Mouse (Mus musculus) MEL (cell line): ENCODE results near the gene Ggt7. TPM values are rescaled to one million over a fixed set of nuclear protein-coding genes. Genes with fewer than 3 reads are reported as not detected.

Source experiments
- DNase-seq: peaks from one replicate; pipeline ENCODE4 v3.0.0; 2011; ENCODE audit warnings: low read depth, low spot score
- H3K27ac ChIP-seq: 2 replicates; pipeline ENCODE4 v1.5.1; 2012; ENCODE audit warnings: low read depth, mild to moderate bottlenecking, control low read depth, low read length, moderate library complexity; ENCODE audit not compliant: control insufficient read depth
- H3K27me3 ChIP-seq, 2 experiments: fragments of 150-350 bp in 1 of 2; sonication (generic) in 1 of 2; 2 replicates each; pipeline ENCODE4 v1.6.1; 2012; ENCODE audit warnings: low read length in 2 of 2, mild to moderate bottlenecking in 2 of 2, improper control_type of control experiment in 1 of 2, moderate library complexity in 1 of 2; ENCODE audit not compliant: insufficient read depth in 2 of 2, control insufficient read depth in 1 of 2
- H3K36me3 ChIP-seq, 2 experiments: 2 replicates each; pipeline ENCODE4 v1.6.1; 2012 to 2014; ENCODE audit warnings: low read length in 2 of 2, improper control_type of control experiment in 1 of 2, inconsistent platforms in 1 of 2, mild to moderate bottlenecking in 1 of 2; ENCODE audit not compliant: insufficient read depth in 2 of 2, control insufficient read depth in 1 of 2
- H3K4me1 ChIP-seq, 2 experiments: fragments of 150-350 bp in 1 of 2; sonication (generic) in 1 of 2; 2 replicates each; pipeline ENCODE4 v1.6.1; 2012; ENCODE audit warnings: low read length in 2 of 2, improper control_type of control experiment in 1 of 2, mild to moderate bottlenecking in 1 of 2; ENCODE audit not compliant: insufficient read depth in 2 of 2, control insufficient read depth in 1 of 2
- H3K4me3 ChIP-seq, 2 experiments: fragments of 150-350 bp in 1 of 2; sonication (generic) in 1 of 2; 2 replicates each; pipeline ENCODE4 v1.5.1; 2012; ENCODE audit warnings: low read depth in 2 of 2, low read length in 2 of 2, mild to moderate bottlenecking in 2 of 2, moderate library complexity in 2 of 2, control low read depth in 1 of 2, improper control_type of control experiment in 1 of 2; ENCODE audit not compliant: control insufficient read depth in 1 of 2, insufficient read depth in 1 of 2
- H3K79me2 ChIP-seq: 2 replicates; pipeline ENCODE4 v1.6.1; 2012; ENCODE audit warnings: mild to moderate bottlenecking, low read length, moderate library complexity; ENCODE audit not compliant: control insufficient read depth, poor library complexity, insufficient read depth
- H3K9ac ChIP-seq: 2 replicates; pipeline ENCODE4 v1.6.1; 2012; ENCODE audit warnings: low read depth, mild to moderate bottlenecking, control low read depth, low read length, moderate library complexity; ENCODE audit not compliant: control insufficient read depth, poor library complexity, severe bottlenecking
- H3K9me3 ChIP-seq: fragments of 150-350 bp; sonication (generic); replicated peaks from 2 replicates; pipeline ENCODE4 v1.6.1; 2012; ENCODE audit warnings: mild to moderate bottlenecking, low read length, improper control_type of control experiment, moderate library complexity; ENCODE audit not compliant: insufficient read depth
- CTCF ChIP-seq, 3 experiments: IDR thresholded peaks in 2 of 3; conservative IDR thresholded peaks in 1 of 3; 2 replicates each; pipeline ENCODE4 v1.5.1; 2011 to 2012; ENCODE audit warnings: low read length in 3 of 3, low read depth in 2 of 3, mild to moderate bottlenecking in 2 of 3, improper control_type of control experiment in 1 of 3, inconsistent platforms in 1 of 3, mixed read lengths in 1 of 3, moderate library complexity in 1 of 3; ENCODE audit not compliant: control insufficient read depth in 1 of 3, insufficient read depth in 1 of 3, poor library complexity in 1 of 3, severe bottlenecking in 1 of 3
- MAX ChIP-seq: IDR thresholded peaks from 2 replicates; pipeline ENCODE4 v1.6.1; 2011; ENCODE audit warnings: low read length, improper control_type of control experiment
- POLR2A ChIP-seq, 2 experiments: IDR thresholded peaks; 2 replicates each; pipeline ENCODE4 v1.6.1; 2011 to 2012; ENCODE audit warnings: low read length in 2 of 2, mild to moderate bottlenecking in 2 of 2, control low read depth in 1 of 2, improper control_type of control experiment in 1 of 2, low read depth in 1 of 2, moderate library complexity in 1 of 2; ENCODE audit not compliant: control insufficient read depth in 1 of 2, insufficient read depth in 1 of 2, poor library complexity in 1 of 2
- RAD21 ChIP-seq: IDR thresholded peaks from 2 replicates; pipeline ENCODE4 v1.6.1; 2011; ENCODE audit warnings: mild to moderate bottlenecking, low read depth, low read length, improper control_type of control experiment
- RCOR1 ChIP-seq: IDR thresholded peaks from 2 replicates; pipeline ENCODE4 v1.6.1; 2012; ENCODE audit warnings: low read depth, mild to moderate bottlenecking, inconsistent platforms, low read length, improper control_type of control experiment
- SMC3 ChIP-seq: IDR thresholded peaks from 2 replicates; pipeline ENCODE4 v1.6.1; 2011; ENCODE audit warnings: low read depth, low read length, improper control_type of control experiment
- TCF12 ChIP-seq: IDR thresholded peaks from 2 replicates; pipeline ENCODE4 v1.6.1; 2014; ENCODE audit warnings: low read depth, mild to moderate bottlenecking, inconsistent platforms, low read length, improper control_type of control experiment, moderate library complexity
- UBTF ChIP-seq: IDR thresholded peaks from 2 replicates; pipeline ENCODE4 v1.6.1; 2012; ENCODE audit warnings: low read depth, mild to moderate bottlenecking, inconsistent platforms, low read length, improper control_type of control experiment, moderate library complexity, borderline replicate concordance; ENCODE audit not compliant: insufficient read depth
- ZC3H11A ChIP-seq: IDR thresholded peaks from 2 replicates; pipeline ENCODE4 v1.6.1; 2012; ENCODE audit warnings: low read depth, mild to moderate bottlenecking, inconsistent platforms, low read length, improper control_type of control experiment
- ZKSCAN1 ChIP-seq: IDR thresholded peaks from 2 replicates; pipeline ENCODE4 v1.6.1; 2012; ENCODE audit warnings: low read depth, mild to moderate bottlenecking, inconsistent platforms, low read length, improper control_type of control experiment, moderate library complexity
- polyA plus RNA-seq, 2 experiments: library from polyadenylated mRNA; stranded (reverse) in 1 of 2; unstranded in 1 of 2; fragments of >175 nt in 1 of 2; fragments of >200 nt in 1 of 2; gene quantifications; 2 replicates each; pipeline versions ENCODE4 v1.2.1 to v1.2.4; 2012; ENCODE audit warnings: low replicate concordance in 2 of 2, low read depth in 1 of 2; ENCODE audit not compliant: insufficient read length in 2 of 2, insufficient read depth in 1 of 2, missing spikeins in 1 of 2
- total RNA-seq: library from RNA; depleted of rRNA; stranded (reverse); fragments of 300-350 nt; gene quantifications from 2 replicates; pipeline ENCODE4 v1.2.3, GENCODE M21; 2012

The Ggt7 gene
- total and polyA plus RNA-seq, 3 experiments, result 1.8 to 2.1 TPM; not detected in 1

- Histone ChIP-seq H3K27ac (no peak overlapping the region), H3K4me3 (no peak overlapping the region), H3K27me3 (no peaks in the 10 kb centered on the region; a peak in 1 of 4 replicates)
Observed at GRCm38 (mm10) chr2:155513543-155513942, 4.5 kb downstream of the Ggt7 start.

GRCm38 (mm10) chr2:155512479-155512878 lies 5.6 kb downstream of the Ggt7 start:
- TF ChIP-seq CTCF (IDR thresholded peaks at IDR 0.05 in 2 of 3, conservative IDR thresholded peaks at IDR 0.05 in 1 of 3; ENCODE audit: control insufficient read depth in 1 of 3, insufficient read depth in 1 of 3, low read depth in 2 of 3, low read length in 3 of 3, poor library complexity in 1 of 3, severe bottlenecking in 1 of 3) (peak; percentile 84 to 97 (median 87)), RAD21 (peak; percentile 96), ZKSCAN1 (no peak), ZC3H11A (peak; percentile 87), TCF12 (no peak), SMC3 (peak; percentile 96)
- no peak overlapping the region for H3K4me3 ChIP-seq
- H3K27me3 ChIP-seq, result no peaks in the 10 kb centered on the region; a peak in 1 of 4 replicates
- no peaks in the 10 kb centered on the region; a peak in 1 of 4 replicates for H3K4me1 ChIP-seq
- H3K27ac ChIP-seq, result no peak overlapping the region
- H3K36me3 ChIP-seq, result peaks cover 0 to 2% of the 10 kb centered on the region in 2 experiments; a peak in 1 of 4 replicates
- no peaks in the 10 kb centered on the region for H3K79me2 ChIP-seq
- peak; percentile 78 for DNase-seq
- H3K9me3 ChIP-seq, result no peaks in the 10 kb centered on the region
- no peak overlapping the region for H3K9ac ChIP-seq

More at GRCm38 (mm10) chr2:155513543-155513942, 4.5 kb downstream of the Ggt7 start:
- Histone ChIP-seq H3K36me3 (peaks cover 0 to 2% of the 10 kb centered on the region in 2 experiments; a peak in 1 of 4 replicates), H3K9me3 (no peaks in the 10 kb centered on the region), H3K9ac (no peak overlapping the region), H3K79me2 (peaks cover 2% of the 10 kb centered on the region; the same call in 1 of the 2 replicates), H3K4me1 (no peaks in the 10 kb centered on the region; a peak in 1 of 4 replicates)
- TF ChIP-seq RCOR1, result no peak
- no peak for DNase-seq

- Histone ChIP-seq H3K36me3 (no peaks in the 10 kb centered on the region), H3K79me2 (no peaks in the 10 kb centered on the region), H3K27me3 (peaks cover 0 to 1% of the 10 kb centered on the region in 2 experiments; a peak in 2 of 4 replicates), H3K4me1 (no peaks in the 10 kb centered on the region), H3K27ac (no peak overlapping the region), H3K9ac (no peak overlapping the region), H3K9me3 (no peaks in the 10 kb centered on the region), H3K4me3 (no peak overlapping the region)
- no peak for TF ChIP-seq MAX
- TF ChIP-seq POLR2A (IDR thresholded peaks at IDR 0.05; ENCODE audit: control insufficient read depth in 1 of 2, insufficient read depth in 1 of 2, low read depth in 1 of 2, low read length in 2 of 2, poor library complexity in 1 of 2), result no peak
- TF ChIP-seq UBTF, result no peak
- no peak for DNase-seq
Observed at GRCm38 (mm10) chr2:155507721-155508470, 10.1 kb downstream of the Ggt7 start.
